Mouse (Mus musculus): ENCODE data around the gene Gm10309. TPM values are rescaled to one million over a fixed set of nuclear protein-coding genes. Genes with fewer than 3 reads are reported as not detected.

The Gm10309 gene
- total RNA-seq, 1 experiment from 2014 or later, result not detected

DNA sequence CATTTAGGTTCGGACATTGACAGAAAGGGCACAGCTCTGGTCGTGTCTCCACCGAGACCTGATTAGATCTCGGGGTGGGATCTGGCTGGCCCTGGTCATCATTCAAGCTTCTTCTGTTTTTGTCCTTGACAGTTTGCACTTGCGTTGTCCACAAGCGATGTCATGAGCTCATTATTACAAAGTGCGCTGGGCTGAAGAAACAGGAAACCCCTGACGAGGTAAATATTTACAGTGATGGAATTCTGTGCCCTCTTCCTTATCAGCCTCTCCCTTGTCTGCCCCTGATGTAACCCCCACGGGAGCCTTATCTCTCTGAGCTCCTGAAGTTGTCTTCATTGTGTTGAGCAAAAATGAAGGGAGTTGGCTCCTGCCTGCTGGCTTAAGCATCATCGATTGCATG, 28.4 kb downstream of the Gm10309 start:
- no peak for DNase-seq

DNA sequence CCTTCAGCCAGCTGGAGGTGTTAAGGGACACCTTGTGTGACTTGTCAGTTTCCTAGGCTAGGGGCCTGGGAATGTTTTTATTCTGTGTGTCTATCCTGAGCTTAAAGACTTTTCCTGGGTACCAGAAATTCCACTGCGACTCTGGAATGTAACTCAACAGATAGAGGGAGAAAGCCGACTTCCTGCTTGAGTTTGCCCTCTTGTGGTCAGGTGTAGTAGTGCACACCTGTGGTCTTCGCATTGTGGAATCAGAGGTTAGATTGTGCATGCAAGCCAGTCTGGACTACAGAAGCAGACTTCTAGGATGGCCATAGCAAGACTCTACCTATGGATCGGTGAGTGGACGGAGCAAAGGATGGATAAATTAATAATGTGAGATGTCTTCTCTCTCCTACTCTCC, 33.3 kb downstream of the Gm10309 start:
- no peak for DNase-seq

DNA sequence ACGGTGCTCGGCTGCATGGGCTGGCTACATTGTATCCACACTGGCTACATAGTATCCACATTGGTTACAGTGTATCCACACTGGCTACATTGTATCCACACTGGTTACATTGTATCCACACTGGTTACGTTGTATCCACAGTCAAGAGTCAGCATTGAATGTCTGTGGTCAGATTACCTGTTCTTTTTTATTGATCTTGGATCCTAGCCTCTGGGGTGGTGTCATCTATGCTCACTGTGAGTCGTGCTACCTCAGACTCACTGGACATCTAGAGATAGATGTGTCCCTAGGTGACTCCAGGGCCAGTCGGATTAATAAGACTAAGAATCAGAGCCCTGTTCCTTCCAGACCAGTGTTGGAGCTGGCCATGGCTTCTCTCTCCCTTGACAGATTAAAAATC, 34.9 kb downstream of the Gm10309 start:
- DNase-seq, result no peak

DNA sequence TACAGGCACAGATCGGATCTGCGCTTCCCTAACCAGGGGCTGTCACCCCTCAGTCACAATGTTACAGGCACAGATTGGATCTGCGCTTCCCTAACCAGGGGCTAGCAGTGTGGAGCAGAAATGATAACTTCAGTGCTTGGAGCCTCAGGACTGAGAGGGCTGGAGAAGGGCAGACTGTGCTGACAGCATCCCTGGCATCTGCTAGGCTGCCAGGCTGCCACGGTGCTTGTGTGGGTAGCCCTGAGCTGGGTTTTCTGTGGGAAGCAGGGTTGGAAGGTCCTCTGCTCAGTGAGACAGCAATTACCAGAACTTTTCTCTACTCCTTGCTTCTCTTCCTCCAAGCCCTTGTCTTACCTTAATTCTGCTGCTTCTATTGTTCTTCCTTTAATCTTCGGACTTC, 37.1 kb downstream of the Gm10309 start:
- no peak for DNase-seq

DNA sequence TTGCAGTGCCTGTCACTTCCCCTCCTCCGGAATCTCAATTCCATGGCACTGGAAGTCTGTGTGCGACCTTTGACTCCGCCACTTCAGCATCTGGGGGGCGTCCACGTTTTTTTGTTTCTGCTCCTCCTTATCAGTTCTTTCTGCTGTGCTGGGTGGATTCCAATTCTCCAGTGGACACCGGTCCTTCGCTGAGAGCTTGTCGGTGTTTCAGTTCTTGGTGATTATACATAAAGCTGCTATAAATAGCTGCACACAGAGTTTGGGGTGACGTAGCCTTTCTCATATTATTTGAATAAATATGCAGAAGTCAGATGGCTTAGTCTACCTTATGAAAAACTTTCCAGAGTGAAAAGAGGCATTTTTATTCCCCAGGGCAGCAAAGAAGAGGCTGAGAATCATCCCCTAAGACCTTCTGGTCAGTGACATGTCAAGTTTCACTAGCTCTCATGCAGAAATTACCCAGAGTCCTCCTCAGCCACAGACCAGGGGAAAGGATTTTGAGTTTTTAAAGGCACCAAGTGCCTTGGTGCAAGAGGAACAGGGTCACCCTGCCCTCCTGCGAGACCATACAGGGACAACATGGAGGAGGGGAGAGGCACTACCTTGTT, 37.6 kb downstream of the Gm10309 start:
- DNase-seq, result no peak

DNA sequence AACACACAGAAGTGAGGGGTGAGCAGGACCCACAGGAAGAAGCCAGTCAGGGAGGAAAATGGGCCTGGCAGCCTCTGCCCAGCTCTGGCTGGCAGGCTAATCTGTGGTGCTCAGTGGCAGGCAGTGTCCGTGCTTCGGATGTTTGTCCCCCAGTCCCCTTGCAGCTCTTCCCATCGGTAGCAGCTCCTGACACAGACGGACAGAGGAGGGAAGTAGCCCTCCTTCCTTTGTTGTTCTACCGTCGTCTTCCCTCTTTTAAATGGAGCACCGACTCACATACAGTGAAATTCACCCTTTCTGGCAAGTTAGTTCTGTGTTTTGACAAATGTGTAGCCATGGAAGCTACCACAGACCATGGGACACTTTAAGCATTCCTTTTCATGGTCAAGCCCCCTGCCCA, 38.2 kb downstream of the Gm10309 start:
- no peak for DNase-seq

DNA sequence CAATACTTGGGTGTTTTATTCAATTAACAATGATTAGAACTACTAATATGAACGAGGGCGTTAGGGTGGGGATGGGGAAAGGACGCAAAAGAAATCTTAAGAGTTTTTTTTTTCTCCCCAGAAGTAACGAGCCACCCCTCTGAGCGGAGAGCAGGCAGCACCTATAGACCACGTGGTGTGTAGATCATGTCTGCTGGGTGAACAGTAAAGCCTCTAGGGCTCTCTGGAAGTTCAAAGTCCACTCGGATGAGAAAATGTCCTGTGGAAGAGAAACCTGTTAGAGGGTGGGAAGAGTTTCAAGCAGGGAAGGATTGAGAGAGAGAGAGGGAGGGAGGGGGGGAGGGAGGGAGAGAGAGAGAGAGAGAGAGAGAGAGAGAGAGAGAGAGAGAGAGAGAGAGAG, 38.6 kb downstream of the Gm10309 start:
- no peak for DNase-seq

DNA sequence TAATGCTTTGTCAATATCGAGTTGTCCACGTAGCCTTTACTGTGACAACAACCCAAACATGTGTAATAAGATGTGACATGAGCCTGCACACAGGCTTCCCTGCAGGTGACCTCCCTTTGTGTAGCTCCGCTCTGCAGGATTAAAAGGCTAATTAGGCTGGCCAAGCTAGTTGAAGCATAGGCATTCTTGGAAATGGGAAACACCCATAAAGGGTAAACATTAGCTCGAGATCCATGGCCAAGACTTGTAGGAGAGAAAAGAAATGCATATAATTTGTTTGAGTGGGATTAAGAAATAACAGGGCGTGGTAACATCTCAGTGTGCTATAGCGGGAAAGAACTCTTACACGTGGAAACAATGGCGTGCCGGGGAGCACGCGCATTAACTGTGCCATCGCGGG, 39.2 kb downstream of the Gm10309 start:
- no peak for DNase-seq

DNA sequence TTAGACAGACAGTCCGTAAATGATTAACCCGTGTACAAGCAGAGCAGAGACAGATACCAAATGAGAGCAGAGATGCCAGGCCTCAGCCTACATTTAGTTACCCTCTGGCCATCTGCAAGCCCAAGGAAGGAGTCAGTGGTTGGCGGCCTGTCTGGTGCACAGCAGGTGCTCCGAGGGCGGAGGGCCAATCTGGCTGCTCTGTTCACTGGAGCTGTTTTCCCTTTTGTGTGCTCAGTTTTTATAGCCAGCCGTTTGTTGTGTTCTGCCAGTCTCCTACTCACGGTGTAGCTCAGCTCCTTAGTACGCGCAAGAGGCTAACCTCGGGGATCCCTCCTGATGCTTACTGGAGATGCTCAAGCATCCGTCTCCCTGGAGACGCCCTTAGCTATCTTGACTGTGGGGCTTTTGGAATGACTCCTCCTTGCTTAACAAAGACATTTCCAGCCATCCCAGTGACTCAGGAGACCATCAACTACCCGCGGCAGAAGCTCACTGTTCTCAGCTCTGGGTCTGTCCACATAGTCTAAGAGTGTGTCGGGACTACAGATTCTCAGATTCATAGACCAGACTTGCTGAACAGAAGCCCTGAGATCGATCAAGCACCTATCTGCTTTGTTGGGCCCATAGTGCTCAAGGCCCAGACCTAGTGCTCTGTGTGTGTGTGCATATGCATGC, 40.2 kb downstream of the Gm10309 start:
- no peak for DNase-seq

DNA sequence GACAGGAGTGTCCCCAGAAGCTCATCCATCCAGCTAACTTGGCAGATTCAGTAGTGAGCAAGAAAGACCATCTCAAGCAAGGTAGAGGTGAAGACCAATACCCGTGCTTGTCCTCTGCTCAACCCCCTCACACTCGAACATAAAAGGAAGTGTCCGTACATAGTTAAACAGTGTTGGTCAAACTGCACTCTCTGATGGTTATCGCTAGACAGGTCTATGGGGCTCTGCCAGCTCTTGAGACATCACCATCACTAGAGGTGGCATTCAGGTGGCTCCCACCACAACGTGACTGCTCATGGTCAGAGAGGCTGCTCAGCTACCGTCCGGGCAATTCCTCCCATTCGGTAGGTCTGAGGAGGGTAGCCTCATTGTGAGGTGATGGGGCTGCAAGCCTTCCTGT, 40.8 kb downstream of the Gm10309 start:
- no peak for DNase-seq

DNA sequence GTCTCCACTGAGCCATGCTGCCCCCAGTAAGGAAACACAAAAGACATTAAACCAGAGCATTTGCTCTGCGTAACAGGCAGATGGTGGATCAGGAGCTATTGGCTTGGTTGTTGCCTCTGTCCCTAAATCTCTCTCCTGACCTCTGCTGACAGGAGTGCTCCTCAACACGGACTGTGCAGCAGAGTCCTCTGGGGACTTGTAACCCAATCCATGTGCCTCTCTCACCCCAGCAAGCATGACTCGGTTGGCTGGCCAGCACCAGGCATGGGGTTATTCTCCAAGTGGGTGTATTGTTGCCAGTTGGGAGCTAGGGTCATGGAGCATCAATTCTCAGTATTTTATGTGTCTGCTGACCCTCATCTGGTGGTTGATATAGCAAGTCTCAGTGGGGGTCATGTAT, 41.7 kb downstream of the Gm10309 start:
- DNase-seq, result no peak

DNA sequence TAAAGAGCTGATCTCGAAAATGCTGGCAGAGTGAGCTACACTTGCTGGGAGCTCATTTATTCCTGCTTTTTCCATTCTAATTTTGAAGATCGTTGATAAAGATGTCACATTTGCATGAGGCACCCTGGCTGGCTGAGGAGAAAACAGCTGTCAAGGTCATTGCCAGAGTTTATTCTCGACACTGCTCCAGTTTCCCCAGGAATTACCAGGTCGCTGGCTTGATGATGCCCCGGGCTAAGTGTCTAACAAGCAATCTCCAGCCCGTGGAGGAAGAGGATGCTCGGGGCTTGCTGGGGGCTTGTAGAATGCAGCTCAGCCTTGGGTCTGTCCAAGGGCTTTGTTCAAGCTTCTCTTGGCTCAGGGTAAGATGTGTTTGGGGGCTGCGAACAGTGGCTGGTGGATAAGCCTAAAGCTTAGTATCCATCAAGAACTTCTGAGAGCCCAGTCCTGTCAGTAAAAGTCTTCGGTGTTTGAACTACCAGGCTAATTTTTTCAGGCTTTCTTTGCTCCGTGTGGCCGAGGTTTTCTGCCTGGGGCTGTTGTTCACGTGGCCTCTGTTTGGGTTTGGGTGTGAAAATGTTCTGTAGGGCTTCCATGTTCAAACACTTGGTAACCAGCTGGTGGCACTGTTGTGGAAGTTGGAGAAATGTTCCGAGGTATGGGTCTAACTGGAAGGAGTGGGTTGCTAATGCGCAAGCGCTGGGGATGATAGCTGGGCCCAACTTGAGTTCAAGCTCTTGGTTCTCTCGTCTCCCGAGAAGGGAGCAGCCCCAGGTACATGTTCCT, 44.2 kb downstream of the Gm10309 start:
- no peak for DNase-seq

DNA sequence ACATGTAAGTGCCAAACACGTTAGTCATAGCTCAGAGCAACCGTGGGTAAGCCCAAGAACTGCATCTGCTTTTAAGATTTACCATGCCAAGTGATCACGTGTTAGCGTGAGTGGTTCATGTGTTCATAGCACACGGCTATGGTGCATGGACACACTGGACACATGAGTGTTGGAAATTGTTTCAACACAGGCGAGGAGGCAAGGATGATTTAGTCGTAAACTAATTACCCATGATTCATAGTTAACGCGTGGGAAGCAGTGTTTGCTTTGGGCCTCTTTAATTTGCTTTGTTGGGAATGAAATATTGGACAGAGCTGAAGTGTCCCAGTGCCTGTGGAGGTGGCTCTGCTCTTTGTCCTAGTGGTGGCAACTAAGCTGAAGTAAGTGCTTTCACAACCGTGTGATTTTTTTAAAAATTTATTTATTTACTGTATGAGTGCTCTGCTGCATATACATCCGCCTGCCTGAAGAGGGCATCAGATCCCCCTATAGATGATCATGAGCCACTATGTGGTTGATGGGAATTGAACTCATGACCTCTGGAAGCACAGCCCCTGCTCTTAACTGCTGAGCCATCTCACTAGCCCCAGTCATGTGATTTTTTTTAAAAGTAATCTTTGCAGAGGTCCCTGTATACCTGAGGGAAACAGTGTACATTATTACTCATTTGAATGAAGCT, 46.6 kb downstream of the Gm10309 start:
- DNase-seq, result no peak

DNA sequence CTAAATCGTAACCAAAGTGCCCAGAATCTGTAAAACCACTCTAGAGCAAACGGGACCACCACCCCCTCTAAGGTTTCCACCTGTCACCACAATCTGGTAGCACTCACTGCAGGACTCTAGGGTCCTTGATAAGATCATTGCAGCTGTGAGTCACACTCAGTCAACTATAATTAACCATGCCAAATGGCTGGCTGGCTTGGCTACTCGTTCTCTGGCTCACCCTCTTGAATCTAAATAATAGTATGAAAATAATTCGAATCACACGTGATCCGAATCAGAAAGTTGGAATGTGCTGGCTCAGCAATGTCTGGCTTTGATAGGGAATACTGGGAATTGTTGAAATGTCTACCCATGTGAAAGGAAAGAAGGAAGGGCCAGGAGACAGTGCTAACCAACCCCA, 48.5 kb downstream of the Gm10309 start:
- no peak for DNase-seq

DNA sequence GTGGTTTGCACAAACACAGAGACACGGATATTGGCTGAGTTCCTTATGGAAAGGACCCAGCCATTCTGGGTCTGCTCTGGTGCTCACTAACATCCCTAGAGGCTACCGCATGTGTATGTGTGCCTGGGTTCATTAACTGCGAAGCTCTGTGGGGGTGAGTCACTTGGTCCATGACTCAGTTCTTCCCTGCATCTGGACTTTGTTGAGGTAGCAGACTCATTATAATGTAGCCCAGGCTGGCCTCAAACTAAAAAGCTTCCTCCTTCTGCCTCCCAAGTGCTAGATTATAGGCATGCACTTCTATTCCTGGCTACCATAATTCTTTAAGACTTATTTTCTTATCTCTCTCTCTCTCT, 50.7 kb downstream of the Gm10309 start:
- no peak for DNase-seq

DNA sequence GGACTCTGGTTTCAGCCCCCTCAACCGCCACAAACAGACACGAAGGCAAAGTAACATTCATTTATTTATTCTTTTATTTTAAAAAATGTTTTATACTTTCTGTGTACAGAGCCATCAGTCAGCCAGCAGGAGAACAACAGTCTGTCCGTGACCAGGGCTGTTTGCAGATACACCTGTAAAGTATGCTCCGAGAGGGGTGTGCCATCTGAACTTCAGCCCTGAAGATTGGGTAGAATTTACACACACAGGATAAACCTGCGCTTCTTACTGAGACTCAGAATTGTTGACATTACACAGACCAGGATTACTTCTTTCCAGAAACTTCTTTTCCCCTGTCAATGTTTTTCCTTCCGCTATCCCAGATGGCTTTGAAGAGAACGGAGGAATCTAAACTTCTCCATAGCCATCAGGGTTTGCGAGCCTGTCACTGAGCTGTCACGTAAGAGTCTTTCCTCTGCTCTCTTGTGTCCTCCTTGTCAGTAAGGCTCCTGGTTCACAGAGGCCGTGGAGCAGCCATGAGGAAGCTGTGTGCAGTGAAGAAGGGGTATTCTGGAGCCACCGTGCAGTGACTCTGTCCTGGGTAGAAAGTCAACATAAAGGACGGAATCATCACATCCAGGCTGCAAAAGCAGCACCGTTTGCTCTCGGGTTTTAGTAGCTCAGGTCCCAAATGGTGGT, 51.2 kb downstream of the Gm10309 start:
- no peak for DNase-seq

DNA sequence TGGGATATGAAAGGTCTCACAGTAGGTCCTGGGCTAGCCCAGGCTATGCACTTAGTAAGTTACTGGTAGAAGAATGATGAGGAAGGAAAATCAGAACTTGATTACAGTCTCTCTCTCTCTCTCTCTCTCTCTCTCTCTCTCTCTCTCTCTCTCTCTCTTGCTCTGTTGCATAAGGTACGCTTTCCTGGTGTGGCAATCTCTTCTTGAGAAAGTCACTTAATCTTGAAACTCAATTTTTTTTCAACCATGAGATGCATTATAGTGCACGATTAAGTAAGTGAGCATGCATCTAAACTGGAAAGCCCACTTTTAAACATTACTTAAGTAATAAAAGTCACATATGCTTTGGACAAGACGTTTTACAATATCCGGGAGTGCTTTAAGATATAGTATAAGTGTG, 52.1 kb downstream of the Gm10309 start:
- DNase-seq, result no peak

Other genes starting within 250 kb of the Gm10309 start
- 174 and 183 TPM in 2 replicates for gene Epas1, start 248.5 kb upstream of the Gm10309 start, total RNA-seq (2021)